Mouse (Mus musculus): ENCODE measurements around the gene Adgrg1. TPM values are rescaled to one million over a fixed set of nuclear protein-coding genes. Genes with fewer than 3 reads are reported as not detected.

The Adgrg1 gene
- polyA plus RNA-seq, 1 experiment from 2014 or later, result 44.8 TPM

GRCm38 (mm10) chr8:94978131-94978530, 3.6 kb downstream of the Adgrg1 start:
- 0 out of 2 replicates have a peak, but pooled peaks cover 3% of the 10 kb centered on the region for H3K27me3 ChIP-seq
- ATAC-seq (replicated peaks; ENCODE audit: low FRiP score), result no peak
- peak overlapping the region; percentile 55 for H3K4me2 ChIP-seq
- no peaks in the 10 kb centered on the region for H3K36me3 ChIP-seq
- H3K9me3 ChIP-seq (replicated peaks), result no peaks in the 10 kb centered on the region
- H3K27ac ChIP-seq, result peak overlapping the region; percentile 92; the same call in 1 of the 2 replicates
- 52% methylated on average over 9 of the region's 9 CpGs for WGBS
- H3K9ac ChIP-seq, result no peak overlapping the region; the same call in 1 of the 2 replicates
- peak overlapping the region; percentile 41 for H3K4me3 ChIP-seq (replicated peaks)
- peaks cover 78% of the 10 kb centered on the region for H3K4me1 ChIP-seq

GRCm38 (mm10) chr8:94978593-94979319, 4.2 kb downstream of the Adgrg1 start:
- ATAC-seq (replicated peaks; ENCODE audit: low FRiP score), result no peak
- Histone ChIP-seq H3K4me2 (peak overlapping the region; percentile 55), H3K4me1 (peaks cover 81% of the 10 kb centered on the region), H3K9me3 (replicated peaks) (no peaks in the 10 kb centered on the region), H3K9ac (no peak overlapping the region), H3K4me3 (replicated peaks) (peak overlapping the region; percentile 41), H3K27ac (peak overlapping the region; percentile 92; the same call in 1 of the 2 replicates), H3K36me3 (no peaks in the 10 kb centered on the region), H3K27me3 (0 out of 2 replicates have a peak, but pooled peaks cover 3% of the 10 kb centered on the region)
- 76% methylated on average over 13 of the region's 13 CpGs for WGBS

- H3K9ac ChIP-seq, result 0 out of 2 replicates have a peak overlapping the region, but pooled peaks have one; percentile 12
- peak; percentile 33; the same call in 1 of the 2 replicates for ATAC-seq (replicated peaks; ENCODE audit: low FRiP score)
- peaks cover 83% of the 10 kb centered on the region for H3K4me1 ChIP-seq
- H3K27ac ChIP-seq, result peak overlapping the region; percentile 83
- H3K27me3 ChIP-seq, result 0 out of 2 replicates have a peak, but pooled peaks cover 3% of the 10 kb centered on the region
- no peaks in the 10 kb centered on the region for H3K9me3 ChIP-seq (replicated peaks)
- 68% methylated on average over 5 of the region's 5 CpGs for WGBS
- H3K36me3 ChIP-seq, result no peaks in the 10 kb centered on the region
- no peak overlapping the region for H3K4me3 ChIP-seq (replicated peaks)
- H3K4me2 ChIP-seq, result peak overlapping the region; percentile 55
These were observed 5.6 kb downstream of the Adgrg1 start for GRCm38 (mm10) chr8:94980176-94980575.

GRCm38 (mm10) chr8:94980976-94981375, 6.4 kb downstream of the Adgrg1 start:
- no peak overlapping the region for H3K4me3 ChIP-seq (replicated peaks)

GRCm38 (mm10) chr8:94981848-94982247, 7.3 kb downstream of the Adgrg1 start:
- peak overlapping the region; percentile 83; the same call in 1 of the 2 replicates for H3K27ac ChIP-seq
- H3K4me2 ChIP-seq, result no peak overlapping the region
- H3K27me3 ChIP-seq, result 0 out of 2 replicates have a peak, but pooled peaks cover 3% of the 10 kb centered on the region
- peaks cover 79% of the 10 kb centered on the region for H3K4me1 ChIP-seq
- no peak for ATAC-seq (replicated peaks; ENCODE audit: low FRiP score)
- no peak overlapping the region for H3K4me3 ChIP-seq (replicated peaks)
- 65% methylated on average over 7 of the region's 7 CpGs for WGBS
- no peaks in the 10 kb centered on the region for H3K36me3 ChIP-seq
- H3K9ac ChIP-seq, result no peak overlapping the region
- H3K9me3 ChIP-seq (replicated peaks), result no peaks in the 10 kb centered on the region

More at GRCm38 (mm10) chr8:94980976-94981375, 6.4 kb downstream of the Adgrg1 start:
- H3K4me1 ChIP-seq, result peaks cover 83% of the 10 kb centered on the region
- H3K9me3 ChIP-seq (replicated peaks), result no peaks in the 10 kb centered on the region
- peak overlapping the region; percentile 83 for H3K27ac ChIP-seq
- 58% methylated on average over 8 of the region's 8 CpGs for WGBS
- ATAC-seq (replicated peaks; ENCODE audit: low FRiP score), result no peak
- no peaks in the 10 kb centered on the region for H3K36me3 ChIP-seq
- peak overlapping the region; percentile 36; the same call in 1 of the 2 replicates for H3K4me2 ChIP-seq
- 0 out of 2 replicates have a peak, but pooled peaks cover 3% of the 10 kb centered on the region for H3K27me3 ChIP-seq
- H3K9ac ChIP-seq, result 0 out of 2 replicates have a peak overlapping the region, but pooled peaks have one; percentile 12

- WGBS, result 12% methylated on average over 5 of the region's 5 CpGs
- H3K36me3 ChIP-seq, result no peaks in the 10 kb centered on the region
- ATAC-seq (replicated peaks; ENCODE audit: low FRiP score), result 0 out of 2 replicates have a peak, but pooled peaks have one; percentile 15
- H3K9me3 ChIP-seq (replicated peaks), result no peaks in the 10 kb centered on the region
- no peak overlapping the region for H3K4me3 ChIP-seq (replicated peaks)
- peaks cover 77% of the 10 kb centered on the region for H3K4me1 ChIP-seq
- 0 out of 2 replicates have a peak overlapping the region, but pooled peaks have one; percentile 0 for H3K4me2 ChIP-seq
- peak overlapping the region; percentile 84 for H3K27ac ChIP-seq
- no peak overlapping the region for H3K9ac ChIP-seq
- 0 out of 2 replicates have a peak, but pooled peaks cover 1% of the 10 kb centered on the region for H3K27me3 ChIP-seq
These were observed 8.6 kb downstream of the Adgrg1 start for GRCm38 (mm10) chr8:94983146-94983545.

GRCm38 (mm10) chr8:94983881-94984516, 9.4 kb downstream of the Adgrg1 start:
- peak overlapping the region; percentile 12; the same call in 1 of the 2 replicates for H3K4me3 ChIP-seq (replicated peaks)
- no peaks in the 10 kb centered on the region for H3K9me3 ChIP-seq (replicated peaks)
- peak overlapping the region; percentile 32 for H3K4me2 ChIP-seq
- no peaks in the 10 kb centered on the region for H3K36me3 ChIP-seq
- H3K27ac ChIP-seq, result peak overlapping the region; percentile 84
- no peak overlapping the region for H3K9ac ChIP-seq
- peak; percentile 66 for ATAC-seq (replicated peaks; ENCODE audit: low FRiP score)
- 13% methylated on average over 9 of the region's 10 CpGs for WGBS
- no peaks in the 10 kb centered on the region for H3K27me3 ChIP-seq
- H3K4me1 ChIP-seq, result peaks cover 83% of the 10 kb centered on the region

GRCm38 (mm10) chr8:94985023-94985422, 10.5 kb downstream of the Adgrg1 start:
- H3K27me3 ChIP-seq, result no peaks in the 10 kb centered on the region
- no peak overlapping the region for H3K9ac ChIP-seq
- WGBS, result 78% methylated on average over 6 of the region's 6 CpGs
- H3K4me3 ChIP-seq (replicated peaks), result no peak overlapping the region
- H3K9me3 ChIP-seq (replicated peaks), result no peaks in the 10 kb centered on the region
- peaks cover 87% of the 10 kb centered on the region for H3K4me1 ChIP-seq
- peak overlapping the region; percentile 84; the same call in 1 of the 2 replicates for H3K27ac ChIP-seq
- no peak overlapping the region for H3K4me2 ChIP-seq
- ATAC-seq (replicated peaks; ENCODE audit: low FRiP score), result no peak
- H3K36me3 ChIP-seq, result no peaks in the 10 kb centered on the region

GRCm38 (mm10) chr8:94986676-94987075, 12.1 kb downstream of the Adgrg1 start:
- H3K4me1 ChIP-seq, result peaks cover 85% of the 10 kb centered on the region
- no peaks in the 10 kb centered on the region for H3K27me3 ChIP-seq
- no peak overlapping the region for H3K4me2 ChIP-seq
- H3K9me3 ChIP-seq (replicated peaks), result no peaks in the 10 kb centered on the region
- no peaks in the 10 kb centered on the region for H3K36me3 ChIP-seq
- H3K27ac ChIP-seq, result no peak overlapping the region
- H3K9ac ChIP-seq, result no peak overlapping the region
- H3K4me3 ChIP-seq (replicated peaks), result no peak overlapping the region
- ATAC-seq (replicated peaks; ENCODE audit: low FRiP score), result no peak
- 46% methylated on average over 5 of the region's 5 CpGs for WGBS

GRCm38 (mm10) chr8:94987553-94987952, 13.0 kb downstream of the Adgrg1 start:
- ATAC-seq (replicated peaks; ENCODE audit: low FRiP score), result no peak
- no peaks in the 10 kb centered on the region for H3K9me3 ChIP-seq (replicated peaks)

GRCm38 (mm10) chr8:94988619-94989018, 14.1 kb downstream of the Adgrg1 start:
- no peaks in the 10 kb centered on the region for H3K27me3 ChIP-seq
- WGBS, result 65% methylated on average over 6 of the region's 6 CpGs
- peaks cover 86% of the 10 kb centered on the region for H3K4me1 ChIP-seq

More at GRCm38 (mm10) chr8:94987553-94987952, 13.0 kb downstream of the Adgrg1 start:
- no peak overlapping the region for H3K9ac ChIP-seq
- H3K4me2 ChIP-seq, result no peak overlapping the region
- H3K27me3 ChIP-seq, result no peaks in the 10 kb centered on the region
- no peak overlapping the region for H3K27ac ChIP-seq
- H3K4me3 ChIP-seq (replicated peaks), result no peak overlapping the region
- WGBS, result 80% methylated on average over 7 of the region's 7 CpGs
- H3K4me1 ChIP-seq, result peaks cover 86% of the 10 kb centered on the region
- no peaks in the 10 kb centered on the region for H3K36me3 ChIP-seq

GRCm38 (mm10) chr8:94989711-94990110, 15.2 kb downstream of the Adgrg1 start:
- Histone ChIP-seq H3K27me3 (no peaks in the 10 kb centered on the region), H3K27ac (no peak overlapping the region), H3K4me3 (replicated peaks) (no peak overlapping the region), H3K4me1 (peaks cover 86% of the 10 kb centered on the region), H3K9ac (no peak overlapping the region), H3K36me3 (no peaks in the 10 kb centered on the region), H3K9me3 (replicated peaks) (no peaks in the 10 kb centered on the region), H3K4me2 (no peak overlapping the region)
- 90% methylated on average over 4 of the region's 4 CpGs for WGBS
- ATAC-seq (replicated peaks; ENCODE audit: low FRiP score), result no peak

More at GRCm38 (mm10) chr8:94988619-94989018, 14.1 kb downstream of the Adgrg1 start:
- Histone ChIP-seq H3K4me2 (no peak overlapping the region), H3K27ac (no peak overlapping the region), H3K9me3 (replicated peaks) (no peaks in the 10 kb centered on the region), H3K36me3 (no peaks in the 10 kb centered on the region), H3K4me3 (replicated peaks) (no peak overlapping the region), H3K9ac (no peak overlapping the region)
- no peak for ATAC-seq (replicated peaks; ENCODE audit: low FRiP score)

All from kidney, embryonic 15.5 days (tissue).